Mouse (Mus musculus) hindbrain, embryonic 14.5 days (tissue): ENCODE data around the gene Lrsam1. TPM values are rescaled to one million over a fixed set of nuclear protein-coding genes. Genes with fewer than 3 reads are reported as not detected.

Experiments
- polyA plus RNA-seq: library from polyadenylated mRNA; unstranded; fragments of >200 nt; fragmentation: Nextera tagmentation; extraction: Ambion mirVana; gene quantifications from 2 replicates; pipeline ENCODE4 v1.2.1, GENCODE M21; 2014

Lrsam1 gene
- polyA plus RNA-seq, 1 experiment from 2014 or later: 20.2 TPM

Other genes starting within 250 kb of the Lrsam1 start
- 59.7 and 61.6 TPM in 2 replicates for gene Cdk9, start 248.5 kb downstream of the Lrsam1 start, polyA plus RNA-seq
- gene Sh2d3c, start 240.6 kb downstream of the Lrsam1 start, polyA plus RNA-seq: 43.5 and 47.9 TPM in 2 replicates
- 3.8 and 4.5 TPM in 2 replicates for gene 6330409D20Rik, start 220.6 kb downstream of the Lrsam1 start, polyA plus RNA-seq
- 49.8 and 53.1 TPM in 2 replicates for gene Tor2a, start 204.4 kb downstream of the Lrsam1 start, polyA plus RNA-seq
- 0.52 and 0.74 TPM in 2 replicates for gene Ttc16, start 186.0 kb downstream of the Lrsam1 start, polyA plus RNA-seq
- 4.3 and 5.1 TPM in 2 replicates for gene Ptrh1, start 185.8 kb downstream of the Lrsam1 start, polyA plus RNA-seq
- 0.42 and 1.2 TPM in 2 replicates for gene Cfap157, start 177.2 kb downstream of the Lrsam1 start, polyA plus RNA-seq
- 275 and 317 TPM in 2 replicates for gene Stxbp1, start 114.4 kb downstream of the Lrsam1 start, polyA plus RNA-seq
- gene Fam129b, start 85.5 kb downstream of the Lrsam1 start, polyA plus RNA-seq: 16.8 and 19.4 TPM in 2 replicates
- 106 and 113 TPM in 2 replicates for gene Rpl12, start 55 bp downstream of the Lrsam1 start, polyA plus RNA-seq
- gene Slc2a8, start 20.5 kb upstream of the Lrsam1 start, polyA plus RNA-seq: 16.3 and 17.4 TPM in 2 replicates
- gene Garnl3, start 170.0 kb upstream of the Lrsam1 start, polyA plus RNA-seq: 67.2 and 67.5 TPM in 2 replicates